Mouse (Mus musculus) cortical plate, adult 2 months (tissue): ENCODE results near the gene Oxld1. TPM values are rescaled to one million over a fixed set of nuclear protein-coding genes. Genes with fewer than 3 reads are reported as not detected.

Experiments used
- H3K27ac ChIP-seq: fragments of 200-500 bp; 2 replicates; pipeline ENCODE4 v1.5.1; 2012; ENCODE audit warnings: low read length, control low read depth, inconsistent platforms; ENCODE audit not compliant: insufficient read depth
- H3K4me1 ChIP-seq: fragments of 200-500 bp; 2 replicates; pipeline ENCODE4 v1.6.1; 2011; ENCODE audit warnings: low read length; ENCODE audit not compliant: control insufficient read depth, insufficient read depth
- H3K4me3 ChIP-seq: fragments of 200-500 bp; 2 replicates; pipeline ENCODE4 v1.5.1; 2011; ENCODE audit warnings: mild to moderate bottlenecking, low read length, control low read depth; ENCODE audit not compliant: insufficient read depth
- CTCF ChIP-seq: fragments of 200-500 bp; IDR thresholded peaks from 2 replicates; pipeline ENCODE4 v1.5.1; 2011; ENCODE audit warnings: mild to moderate bottlenecking, control low read depth, low read length; ENCODE audit not compliant: insufficient read depth; ENCODE audit errors: extremely low read depth
- POLR2A ChIP-seq: fragments of 200-500 bp; IDR thresholded peaks from 2 replicates; pipeline ENCODE4 v1.6.1; 2011; ENCODE audit warnings: mild to moderate bottlenecking, low read length, control low read depth; ENCODE audit not compliant: insufficient read depth; ENCODE audit errors: extremely low read depth
- polyA plus RNA-seq: library from polyadenylated mRNA; depleted of rRNA; stranded (reverse); fragments of >200 nt; gene quantifications from 2 replicates; pipeline ENCODE4 v1.2.3, GENCODE M21; 2012

The Oxld1 gene
- polyA plus RNA-seq, 1 experiment = 15.0 TPM

- no peak overlapping the region for H3K4me3 ChIP-seq
- TF ChIP-seq POLR2A (no peak), CTCF (no peak)
- H3K4me1 ChIP-seq = peaks cover 1% of the 10 kb centered on the region
- no peak overlapping the region for H3K27ac ChIP-seq
These were observed 39.6 kb upstream of the Oxld1 start for GRCm38 (mm10) chr11:120497436-120497835.

GRCm38 (mm10) chr11:120493911-120494310, 36.0 kb upstream of the Oxld1 start:
- H3K27ac ChIP-seq = no peak overlapping the region
- TF ChIP-seq CTCF = no peak
- TF ChIP-seq POLR2A = no peak
- no peak overlapping the region for H3K4me3 ChIP-seq
- H3K4me1 ChIP-seq = peaks cover 3% of the 10 kb centered on the region

- no peak overlapping the region for H3K4me3 ChIP-seq
- TF ChIP-seq POLR2A = no peak
- TF ChIP-seq CTCF = no peak
These were observed 35.5 kb upstream of the Oxld1 start for GRCm38 (mm10) chr11:120493351-120493750.

GRCm38 (mm10) chr11:120492878-120493203, 35.0 kb upstream of the Oxld1 start:
- Histone ChIP-seq H3K4me1 (peaks cover 3% of the 10 kb centered on the region), H3K27ac (no peak overlapping the region), H3K4me3 (peak overlapping the region; percentile 48; the same call in 1 of the 2 replicates)
- TF ChIP-seq CTCF = no peak
- no peak for TF ChIP-seq POLR2A

More at GRCm38 (mm10) chr11:120493351-120493750, 35.5 kb upstream of the Oxld1 start:
- Histone ChIP-seq H3K27ac (no peak overlapping the region), H3K4me1 (peaks cover 3% of the 10 kb centered on the region)

GRCm38 (mm10) chr11:120492024-120492877, 34.4 kb upstream of the Oxld1 start:
- Histone ChIP-seq H3K4me3 (peak overlapping the region; percentile 48), H3K27ac (no peak overlapping the region), H3K4me1 (peaks cover 3% of the 10 kb centered on the region)
- TF ChIP-seq POLR2A (no peak), CTCF (no peak)

GRCm38 (mm10) chr11:120491317-120492023, 33.6 kb upstream of the Oxld1 start, which contains the start of gene Slc25a10:
Gene Slc25a10 (plus strand): TSS chr11:120491840.
- Histone ChIP-seq H3K4me1 (peaks cover 3% of the 10 kb centered on the region), H3K4me3 (peak within 1 kb of the TSS; percentile 48), H3K27ac (no peak within 1 kb of the TSS)
- TF ChIP-seq POLR2A (peak; percentile 40; the same call in 1 of the 2 replicates), CTCF (no peak)

GRCm38 (mm10) chr11:120490291-120491046, 32.6 kb upstream of the Oxld1 start:
- Histone ChIP-seq H3K27ac (no peak overlapping the region), H3K4me1 (peaks cover 7% of the 10 kb centered on the region), H3K4me3 (no peak overlapping the region)
- TF ChIP-seq CTCF = no peak
- TF ChIP-seq POLR2A = no peak

GRCm38 (mm10) chr11:120489054-120489761, 31.3 kb upstream of the Oxld1 start:
- TF ChIP-seq POLR2A = 0 out of 2 replicates have a peak, but pooled peaks have one; percentile 31
- TF ChIP-seq CTCF = peak; percentile 96
- H3K4me1 ChIP-seq = peaks cover 7% of the 10 kb centered on the region
- no peak overlapping the region for H3K4me3 ChIP-seq
- no peak overlapping the region for H3K27ac ChIP-seq

GRCm38 (mm10) chr11:120488516-120488915, 30.6 kb upstream of the Oxld1 start:
- H3K27ac ChIP-seq = no peak overlapping the region
- H3K4me1 ChIP-seq = peaks cover 7% of the 10 kb centered on the region
- H3K4me3 ChIP-seq = no peak overlapping the region
- TF ChIP-seq CTCF = no peak
- TF ChIP-seq POLR2A = no peak
